Comparison of ENCODE assay signal across 25 mouse cellular contexts in genomic region chr7:140763447-140764020, GRCm38 (mm10). TPM values are rescaled to one million over a fixed set of nuclear protein-coding genes. Genes with fewer than 3 reads are reported as not detected.
DNase-seq lines count a peak whose midpoint lies in the region; ATAC-seq and TF ChIP-seq lines count a peak whose summit lies in the region.
"Had no signal": no experiment of that assay in that cellular context is flagged by ENCODE, and none has a peak within 500 bp of the region (broad histone marks: within the 10 kb centered on the region; RNA-seq: fewer than 3 reads in every experiment).

Cyp2e1 (plus strand) TSS chr7:140763739.

- H3K9ac ChIP-seq in liver, postnatal 0 days (replicated peaks), result peak within 1 kb of the TSS; percentile 39
- no peak within 1 kb of the TSS for H3K9ac ChIP-seq in liver, embryonic 11.5 days (ENCODE audit: low read depth, low read length)
- H3K9ac ChIP-seq: embryonic facial prominence, embryonic 15.5 days; heart, embryonic 15.5 days; liver, embryonic 13.5 days; neural tube, embryonic 12.5 days had no signal

- H3K27ac ChIP-seq in liver, postnatal 0 days (ENCODE audit: low read depth), result peak within 1 kb of the TSS; percentile 46; the same call in 1 of the 2 replicates
- H3K27ac ChIP-seq in liver, embryonic 11.5 days (ENCODE audit: low read depth, low read length), result no peak within 1 kb of the TSS
- H3K27ac ChIP-seq: embryonic facial prominence, embryonic 15.5 days; heart, embryonic 15.5 days; liver, embryonic 13.5 days; midbrain, embryonic 10.5 days; neural tube, embryonic 12.5 days; stomach, postnatal 0 days had no signal

- 76% methylated on average over 7 of the region's 7 CpGs for WGBS in liver, postnatal 0 days (ENCODE audit: insufficient replicate concordance)
- 82% methylated on average over 7 of the region's 7 CpGs for WGBS in liver, embryonic 11.5 days

- H3K36me3 ChIP-seq in liver, postnatal 0 days (replicated peaks; ENCODE audit: insufficient read depth, low read length), result no peaks in the 10 kb centered on the region
- no peaks in the 10 kb centered on the region for H3K36me3 ChIP-seq in liver, embryonic 11.5 days (ENCODE audit: control insufficient read depth, insufficient read depth, low read length)
- H3K36me3 ChIP-seq: embryonic facial prominence, embryonic 15.5 days; heart, embryonic 15.5 days; liver, embryonic 13.5 days; midbrain, embryonic 10.5 days; neural tube, embryonic 12.5 days had no signal

- H3K4me2 ChIP-seq in liver, postnatal 0 days (ENCODE audit: low read depth, low read length), result peak within 1 kb of the TSS; percentile 19
- no peak within 1 kb of the TSS for H3K4me2 ChIP-seq in liver, embryonic 11.5 days
- H3K4me2 ChIP-seq: embryonic facial prominence, embryonic 15.5 days; heart, embryonic 15.5 days; liver, embryonic 13.5 days; neural tube, embryonic 12.5 days had no signal

- peak within 1 kb of the TSS; percentile 25 for H3K4me3 ChIP-seq in liver, postnatal 0 days (ENCODE audit: low read depth, low read length)
- H3K4me3 ChIP-seq in liver, embryonic 11.5 days (ENCODE audit: low read depth, low read length), result no peak within 1 kb of the TSS
- H3K4me3 ChIP-seq: embryonic facial prominence, embryonic 15.5 days; heart, embryonic 15.5 days; liver, embryonic 13.5 days; midbrain, embryonic 10.5 days; neural tube, embryonic 12.5 days had no signal

- no peaks in the 10 kb centered on the region for H3K9me3 ChIP-seq in liver, postnatal 0 days (ENCODE audit: low read length)
- no peaks in the 10 kb centered on the region for H3K9me3 ChIP-seq in liver, embryonic 11.5 days (ENCODE audit: control insufficient read depth, low read length)
- H3K9me3 ChIP-seq: embryonic facial prominence, embryonic 15.5 days; heart, embryonic 15.5 days; liver, embryonic 13.5 days; midbrain, embryonic 10.5 days; neural tube, embryonic 12.5 days had no signal

- no peaks in the 10 kb centered on the region for H3K4me1 ChIP-seq in liver, postnatal 0 days (ENCODE audit: insufficient read depth)
- H3K4me1 ChIP-seq in liver, embryonic 11.5 days (replicated peaks; ENCODE audit: control insufficient read depth, insufficient read depth, low read length), result no peaks in the 10 kb centered on the region
- H3K4me1 ChIP-seq: embryonic facial prominence, embryonic 15.5 days; heart, embryonic 15.5 days; liver, embryonic 13.5 days; midbrain, embryonic 10.5 days; neural tube, embryonic 12.5 days had no signal

- no peak for TF ChIP-seq CTCF in liver, postnatal 0 days (IDR thresholded peaks at IDR 0.05; ENCODE audit: low read depth)

- peak; percentile 53 for TF ChIP-seq EP300 in liver, postnatal 0 days (IDR thresholded peaks at IDR 0.05; ENCODE audit: low read depth)

- H3K27me3 ChIP-seq in liver, postnatal 0 days (ENCODE audit: insufficient read depth, low read length), result no peaks in the 10 kb centered on the region
- H3K27me3 ChIP-seq in liver, embryonic 11.5 days (replicated peaks; ENCODE audit: control insufficient read depth, insufficient read depth, low read length), result no peaks in the 10 kb centered on the region
- H3K27me3 ChIP-seq: embryonic facial prominence, embryonic 15.5 days; heart, embryonic 15.5 days; liver, embryonic 13.5 days; neural tube, embryonic 12.5 days had no signal

- peak; percentile 92 for ATAC-seq in liver, postnatal 0 days
- no peak for ATAC-seq in liver, embryonic 11.5 days (replicated peaks; ENCODE audit: low FRiP score)

- DNase-seq in gastrocnemius, adult 18-20 months (ENCODE audit: low spot score), result no peak
- no peak for DNase-seq in gastrocnemius, adult 8-10 months (ENCODE audit: low spot score in 2 of 2)
- peak; percentile 40 for DNase-seq in liver, postnatal 0 days
- no peak for DNase-seq in liver, embryonic 11.5 days (ENCODE audit: low spot score)
- DNase-seq in adrenal gland, postnatal 14 days, result no peak
- DNase-seq in kidney, postnatal 14 days, result peak; percentile 65
- no peak for DNase-seq in ovary, postnatal 14 days (ENCODE audit: low spot score)
- no peak for DNase-seq in layer of hippocampus, adult 8-10 months (ENCODE audit: low spot score in 2 of 2)
- DNase-seq: cerebellum, postnatal 10 days; embryo, embryonic 11 days; left cerebral cortex, postnatal 4 days; liver, embryonic 13.5 days; lung, postnatal 4 days; thymus, postnatal 14 days had no signal

RNA-seq across cellular contexts. Expression of gene Cyp2e1, which starts in this region (rescaled TPM):
- total RNA-seq in gastrocnemius, adult 18-20 months (2021), result 10 to 100 TPM; 12.1 to 13.7 TPM
- total RNA-seq in gastrocnemius, adult 8-10 months (2022), result 10 to 100 TPM in 2 of 4 experiments, 1 to 10 TPM in 2; 1.8 to 29.0 (median 8.8) TPM
- polyA plus RNA-seq in liver, postnatal 0 days (2015; fragmentation: Nextera tagmentation; extraction: Ambion mirVana), result 556 and 629 TPM in 2 replicates
- polyA plus RNA-seq in liver, embryonic 11.5 days (2014; fragmentation: Nextera tagmentation; extraction: Ambion mirVana), result not detected in 2 replicates
- total RNA-seq in adrenal gland, postnatal 14 days (2021), result 83.0 and 573 TPM in 2 replicates
- total RNA-seq in layer of hippocampus, adult 8-10 months (2022), result under 1 TPM in 1 of 4 experiments, not detected in 3; 0.35 TPM
- total RNA-seq: granulocyte monocyte progenitor cell, adult 5-6 weeks; hematopoietic stem cell, adult 5-6 weeks; layer of hippocampus, adult 18-20 months; left cerebral cortex, postnatal 4 days; MEL; monocyte, adult 5-6 weeks had no signal
- polyA plus RNA-seq: embryonic facial prominence, embryonic 15.5 days; forebrain, embryonic 11.5 days; heart, embryonic 15.5 days; midbrain, embryonic 10.5 days; neural tube, embryonic 12.5 days had no signal

Comparison
In these comparisons a context has a peak if more than half of its experiments do, and no peak if none do; other contexts are left out.
1. RNA of gene Cyp2e1 (polyA plus RNA-seq): 556 to 629 TPM in liver, postnatal 0 days; not detected in liver, embryonic 11.5 days; every median in the first group is over 100 times any median in the second.
2. DNase-seq: peak in liver, postnatal 0 days (single experiment) and kidney, postnatal 14 days (single experiment); none in gastrocnemius, adult 18-20 months (single experiment), gastrocnemius, adult 8-10 months (0 of 2), liver, embryonic 11.5 days (single experiment), adrenal gland, postnatal 14 days (single experiment), ovary, postnatal 14 days (single experiment) and layer of hippocampus, adult 8-10 months (0 of 2).